ENCODE assay signal across 10 mouse cellular contexts in genomic region chr15:6883816-6884215, GRCm38 (mm10). TPM values are rescaled to one million over a fixed set of nuclear protein-coding genes. Genes with fewer than 3 reads are reported as not detected.
DNase-seq lines count a peak whose midpoint lies in the region; ATAC-seq and TF ChIP-seq lines count a peak whose summit lies in the region.
"Had no signal": no experiment of that assay in that cellular context is flagged by ENCODE, and none has a peak within 500 bp of the region (broad histone marks: within the 10 kb centered on the region; RNA-seq: fewer than 3 reads in every experiment).

No protein-coding gene starts in this region.

- peak; percentile 69 for TF ChIP-seq CTCF in E14TG2a.4 (conservative IDR thresholded peaks at IDR 0.05; ENCODE audit: low read length)
- peak; percentile 50 for TF ChIP-seq CTCF in bone marrow macrophage, adult 2 months (IDR thresholded peaks at IDR 0.05; ENCODE audit: low read depth, low read length)

- no peak for TF ChIP-seq POLR2A in bone marrow macrophage, adult 2 months (IDR thresholded peaks at IDR 0.05; ENCODE audit: borderline replicate concordance, low read depth, low read length)

- ATAC-seq in intestine, embryonic 14.5 days (replicated peaks; ENCODE audit: low FRiP score, low TSS enrichment, low read depth): no peak
- ATAC-seq in intestine, embryonic 15.5 days: no peak
- no peak for ATAC-seq in embryonic facial prominence, embryonic 14.5 days (ENCODE audit: low read depth)
- no peak for ATAC-seq in erythroblast, adult 5-6 weeks (replicated peaks; ENCODE audit: low FRiP score, poor library complexity, severe bottlenecking)

- H3K36me3 ChIP-seq in intestine, embryonic 14.5 days (ENCODE audit: control insufficient read depth, insufficient read depth, low read length): no peaks in the 10 kb centered on the region
- no peaks in the 10 kb centered on the region for H3K36me3 ChIP-seq in intestine, embryonic 15.5 days
- no peaks in the 10 kb centered on the region for H3K36me3 ChIP-seq in E14TG2a.4 (ENCODE audit: insufficient read depth, low read length)
- H3K36me3 ChIP-seq in embryonic facial prominence, embryonic 14.5 days (ENCODE audit: control insufficient read depth, insufficient read depth, low read length): no peaks in the 10 kb centered on the region
- H3K36me3 ChIP-seq: embryonic facial prominence, embryonic 13.5 days; liver, embryonic 13.5 days had no signal

- no peak overlapping the region for H3K4me2 ChIP-seq in intestine, embryonic 14.5 days (ENCODE audit: low read length)
- no peak overlapping the region for H3K4me2 ChIP-seq in intestine, embryonic 15.5 days (replicated peaks)
- H3K4me2 ChIP-seq in embryonic facial prominence, embryonic 14.5 days (ENCODE audit: low read depth, low read length): no peak overlapping the region
- H3K4me2 ChIP-seq: embryonic facial prominence, embryonic 13.5 days; liver, embryonic 13.5 days had no signal

- no peaks in the 10 kb centered on the region for H3K9me3 ChIP-seq in intestine, embryonic 14.5 days (ENCODE audit: control insufficient read depth, low read length)
- H3K9me3 ChIP-seq in intestine, embryonic 15.5 days: no peaks in the 10 kb centered on the region
- H3K9me3 ChIP-seq in E14TG2a.4 (ENCODE audit: low read length): no peaks in the 10 kb centered on the region
- H3K9me3 ChIP-seq in embryonic facial prominence, embryonic 14.5 days (ENCODE audit: control insufficient read depth, low read length): no peaks in the 10 kb centered on the region
- H3K9me3 ChIP-seq: embryonic facial prominence, embryonic 13.5 days; liver, embryonic 13.5 days had no signal

- H3K27me3 ChIP-seq in intestine, embryonic 14.5 days (replicated peaks; ENCODE audit: control insufficient read depth, insufficient read depth, low read length): no peaks in the 10 kb centered on the region
- no peaks in the 10 kb centered on the region for H3K27me3 ChIP-seq in intestine, embryonic 15.5 days (replicated peaks)
- peaks cover 3% of the 10 kb centered on the region; the same call in 1 of the 2 replicates for H3K27me3 ChIP-seq in E14TG2a.4 (ENCODE audit: insufficient read depth, low read length)
- no peaks in the 10 kb centered on the region for H3K27me3 ChIP-seq in embryonic facial prominence, embryonic 14.5 days (replicated peaks; ENCODE audit: control insufficient read depth, insufficient read depth, low read length)
- H3K27me3 ChIP-seq: embryonic facial prominence, embryonic 13.5 days; liver, embryonic 13.5 days had no signal

- DNase-seq in intestine, embryonic 14.5 days (ENCODE audit: low spot score): peak; percentile 68
- peak; percentile 29 for DNase-seq in embryonic facial prominence, embryonic 14.5 days (ENCODE audit: low spot score)
- DNase-seq in layer of hippocampus, postnatal 10 days (ENCODE audit: low spot score in 2 of 2): peak; percentile 67 to 79
- peak; percentile 68 for DNase-seq in mesoderm, embryonic 11.5 days (ENCODE audit: low read depth, low spot score)
- DNase-seq: liver, embryonic 13.5 days had no signal

- no peak overlapping the region for H3K4me3 ChIP-seq in intestine, embryonic 14.5 days (ENCODE audit: low read depth, low read length)
- no peak overlapping the region for H3K4me3 ChIP-seq in intestine, embryonic 15.5 days (replicated peaks)
- H3K4me3 ChIP-seq in E14TG2a.4 (replicated peaks; ENCODE audit: low read length): no peak overlapping the region
- H3K4me3 ChIP-seq in bone marrow macrophage, adult 2 months (ENCODE audit: insufficient read depth, low read length): no peak overlapping the region
- no peak overlapping the region for H3K4me3 ChIP-seq in embryonic facial prominence, embryonic 14.5 days (ENCODE audit: low read depth, low read length)
- H3K4me3 ChIP-seq: embryonic facial prominence, embryonic 13.5 days; liver, embryonic 13.5 days had no signal

- H3K27ac ChIP-seq in intestine, embryonic 14.5 days (ENCODE audit: low read depth): no peak overlapping the region
- no peak overlapping the region for H3K27ac ChIP-seq in intestine, embryonic 15.5 days
- no peak overlapping the region for H3K27ac ChIP-seq in bone marrow macrophage, adult 2 months (ENCODE audit: insufficient read depth, low read depth, low read length)
- no peak overlapping the region for H3K27ac ChIP-seq in embryonic facial prominence, embryonic 14.5 days (replicated peaks; ENCODE audit: low read depth, low read length)
- H3K27ac ChIP-seq: embryonic facial prominence, embryonic 13.5 days; liver, embryonic 13.5 days had no signal

- H3K4me1 ChIP-seq in intestine, embryonic 14.5 days (replicated peaks; ENCODE audit: control insufficient read depth, insufficient read depth, low read length): 0 out of 2 replicates have a peak, but pooled peaks cover 5% of the 10 kb centered on the region
- no peaks in the 10 kb centered on the region for H3K4me1 ChIP-seq in intestine, embryonic 15.5 days (replicated peaks)
- peaks cover 20% of the 10 kb centered on the region for H3K4me1 ChIP-seq in E14TG2a.4 (replicated peaks; ENCODE audit: low read depth, low read length)
- no peaks in the 10 kb centered on the region for H3K4me1 ChIP-seq in bone marrow macrophage, adult 2 months (ENCODE audit: control insufficient read depth, insufficient read depth, low read length)
- H3K4me1 ChIP-seq in embryonic facial prominence, embryonic 14.5 days (ENCODE audit: control insufficient read depth, insufficient read depth, low read length): no peaks in the 10 kb centered on the region
- H3K4me1 ChIP-seq: embryonic facial prominence, embryonic 13.5 days; liver, embryonic 13.5 days had no signal

- WGBS in intestine, embryonic 14.5 days: 69% methylated on average over 5 of the region's 5 CpGs
- WGBS in intestine, embryonic 15.5 days: 62% methylated on average over 5 of the region's 5 CpGs
- WGBS in embryonic facial prominence, embryonic 14.5 days: 44% methylated on average over 5 of the region's 5 CpGs

- no peak overlapping the region for H3K9ac ChIP-seq in intestine, embryonic 14.5 days (ENCODE audit: low read length)
- no peak overlapping the region for H3K9ac ChIP-seq in intestine, embryonic 15.5 days
- no peak overlapping the region for H3K9ac ChIP-seq in embryonic facial prominence, embryonic 14.5 days (ENCODE audit: low read depth, low read length)
- H3K9ac ChIP-seq: embryonic facial prominence, embryonic 13.5 days; liver, embryonic 13.5 days had no signal

RNA-seq across cellular contexts. Expression of gene Osmr, which starts 9.0 kb away (rescaled TPM):
- polyA plus RNA-seq in intestine, embryonic 14.5 days (2014; fragmentation: Nextera tagmentation; extraction: Ambion mirVana): 0.99 and 1.6 TPM in 2 replicates
- 1.2 and 1.6 TPM in 2 replicates for polyA plus RNA-seq in intestine, embryonic 15.5 days (2015; fragmentation: Nextera tagmentation; extraction: Ambion mirVana)
- polyA plus RNA-seq in bone marrow macrophage, adult 2 months (2012; ENCODE audit: insufficient read depth, insufficient read length, missing spikeins): 0.40 and 0.68 TPM in 2 replicates
- 1.5 and 1.9 TPM in 2 replicates for polyA plus RNA-seq in embryonic facial prominence, embryonic 14.5 days (2014; fragmentation: Nextera tagmentation; extraction: Ambion mirVana)
- total RNA-seq in layer of hippocampus, postnatal 10 days (2021): 1 to 10 TPM; 5.6 to 6.0 TPM
- not detected in 2 replicates for total RNA-seq in erythroblast, adult 5-6 weeks (2015; ENCODE audit: low replicate concordance)
- total RNA-seq in erythroblast, adult 5-6 weeks (2017; ENCODE audit: low replicate concordance): 0.14 TPM in 1 of 2 replicates, not detected in the other
